Mouse (Mus musculus) C2C12 (cell line): ENCODE data around the gene Plekha8. TPM values are rescaled to one million over a fixed set of nuclear protein-coding genes. Genes with fewer than 3 reads are reported as not detected.

Source experiments
- H3K27me3 ChIP-seq: one replicate; pipeline ENCODE4 v1.6.1; 2011; ENCODE audit not compliant: control insufficient read depth, insufficient read depth, insufficient read length
- H3K36me3 ChIP-seq: one replicate; pipeline ENCODE4 v1.6.1; 2011; ENCODE audit not compliant: control insufficient read depth, insufficient read depth
- H3K4me3 ChIP-seq: one replicate; pipeline ENCODE4 v1.5.1; 2011; ENCODE audit warnings: mild to moderate bottlenecking, control low read depth; ENCODE audit not compliant: poor library complexity, insufficient read depth, severe bottlenecking
- H3K79me2 ChIP-seq: one replicate; pipeline ENCODE4 v1.6.1; 2011; ENCODE audit not compliant: control insufficient read depth, insufficient read depth
- H3K79me3 ChIP-seq: one replicate; pipeline ENCODE4 v1.6.1; 2011; ENCODE audit warnings: low read depth, control low read depth
- H3ac ChIP-seq: one replicate; pipeline ENCODE3; 2011; ENCODE audit warnings: low read depth; ENCODE audit not compliant: control insufficient read depth, insufficient read length
- CEBPB ChIP-seq: IDR thresholded peaks from one replicate; pipeline ENCODE4 v1.6.1; 2011; ENCODE audit warnings: low read depth, mild to moderate bottlenecking, control low read depth, moderate library complexity
- CTCF ChIP-seq: IDR thresholded peaks from one replicate; pipeline ENCODE4 v1.5.1; 2011; ENCODE audit not compliant: control insufficient read depth, insufficient read depth, insufficient read length
- FOSL1 ChIP-seq: IDR thresholded peaks from one replicate; pipeline ENCODE4 v1.8.0; 2011; ENCODE audit warnings: mild to moderate bottlenecking, low read length; ENCODE audit not compliant: poor library complexity, insufficient read depth, severe bottlenecking
- MAX ChIP-seq: IDR thresholded peaks from one replicate; pipeline ENCODE4 v1.6.1; 2011; ENCODE audit warnings: mild to moderate bottlenecking, control low read depth
- MYOD1 ChIP-seq: IDR thresholded peaks from one replicate; pipeline ENCODE4 v1.6.1; 2011; ENCODE audit warnings: low read depth; ENCODE audit not compliant: control insufficient read depth, insufficient read length
- MYOG ChIP-seq: IDR thresholded peaks from one replicate; pipeline ENCODE4 v1.6.1; 2011; ENCODE audit not compliant: control insufficient read depth, insufficient read length; ENCODE audit errors: extremely low read depth
- USF1 ChIP-seq: IDR thresholded peaks from one replicate; pipeline ENCODE4 v1.6.1; 2011; ENCODE audit warnings: low read depth, mild to moderate bottlenecking, control low read depth, moderate library complexity
- long read RNA-seq, 2 experiments: library from polyadenylated mRNA; unstranded; transcript quantifications; one replicate each; pipeline ENCODE4 v2.0.0; 2019 to 2020
- polyA plus RNA-seq: library from polyadenylated mRNA; unstranded; fragments of >200 nt; fragmentation: generic; extraction: Trizol; gene quantifications from one replicate; pipeline ENCODE4 v1.2.1, GENCODE M21; 2012; ENCODE audit warnings: missing spikeins

Plekha8 gene
- polyA plus RNA-seq = 3.9 TPM
- long read RNA-seq, experiment 1, full-length matches to known transcripts = 3 of 4 reads
- long read RNA-seq, experiment 1, partial matches to known transcripts = 0 of 4 reads
- long read RNA-seq, experiment 1, other reads (novel, unspliced or antisense) = 1 of 4 reads
- long read RNA-seq, experiment 2, full-length matches to known transcripts = 5 of 13 reads
- long read RNA-seq, experiment 2, partial matches to known transcripts = 1 of 13 reads
- long read RNA-seq, experiment 2, other reads (novel, unspliced or antisense) = 7 of 13 reads

GRCm38 (mm10) chr6:54594469-54595329 lies at the start of gene Plekha8:
Gene Plekha8, plus strand, starts transcription at chr6:54595111.
- TF ChIP-seq CTCF (peak; percentile 43), USF1 (no peak), CEBPB (no peak), MAX (peak; percentile 52), FOSL1 (no peak), MYOD1 (no peak)
- H3K79me3 ChIP-seq = peaks cover 4% of the 10 kb centered on the region
- H3K36me3 ChIP-seq = no peaks in the 10 kb centered on the region
- peak within 1 kb of the TSS; percentile 59 for H3K4me3 ChIP-seq
- no peaks in the 10 kb centered on the region for H3K79me2 ChIP-seq
- no peaks in the 10 kb centered on the region for H3K27me3 ChIP-seq
- H3ac ChIP-seq = peak within 1 kb of the TSS; percentile 92

GRCm38 (mm10) chr6:54548314-54549019 lies 46.4 kb upstream of the Plekha8 start:
- Histone ChIP-seq H3K79me3 (no peaks in the 10 kb centered on the region), H3ac (no peak overlapping the region), H3K4me3 (no peak overlapping the region), H3K27me3 (no peaks in the 10 kb centered on the region), H3K79me2 (no peaks in the 10 kb centered on the region), H3K36me3 (no peaks in the 10 kb centered on the region)
- TF ChIP-seq MYOD1 (no peak), CTCF (no peak), FOSL1 (no peak), MAX (no peak), CEBPB (no peak), MYOG (no peak), USF1 (no peak)

- Histone ChIP-seq H3K27me3 (no peaks in the 10 kb centered on the region), H3K36me3 (no peaks in the 10 kb centered on the region), H3K4me3 (no peak overlapping the region), H3K79me3 (no peaks in the 10 kb centered on the region), H3ac (no peak overlapping the region), H3K79me2 (no peaks in the 10 kb centered on the region)
- TF ChIP-seq MYOD1 = no peak
These were observed 45.6 kb upstream of the Plekha8 start for GRCm38 (mm10) chr6:54549311-54549710.

GRCm38 (mm10) chr6:54550801-54551323 lies 44.0 kb upstream of the Plekha8 start:
- H3K4me3 ChIP-seq = no peak overlapping the region
- no peaks in the 10 kb centered on the region for H3K27me3 ChIP-seq
- TF ChIP-seq CEBPB = no peak
- no peak for TF ChIP-seq CTCF
- TF ChIP-seq MAX = no peak
- no peak for TF ChIP-seq USF1
- TF ChIP-seq MYOD1 = no peak
- no peak for TF ChIP-seq MYOG
- no peak for TF ChIP-seq FOSL1
- H3ac ChIP-seq = no peak overlapping the region
- H3K79me3 ChIP-seq = no peaks in the 10 kb centered on the region
- no peaks in the 10 kb centered on the region for H3K36me3 ChIP-seq
- no peaks in the 10 kb centered on the region for H3K79me2 ChIP-seq

- H3K27me3 ChIP-seq = no peaks in the 10 kb centered on the region
- no peaks in the 10 kb centered on the region for H3K79me2 ChIP-seq
- H3K79me3 ChIP-seq = no peaks in the 10 kb centered on the region
- TF ChIP-seq MYOG = no peak
- TF ChIP-seq CEBPB = no peak
- no peak for TF ChIP-seq MYOD1
- no peak for TF ChIP-seq MAX
- H3K4me3 ChIP-seq = no peak overlapping the region
- no peaks in the 10 kb centered on the region for H3K36me3 ChIP-seq
- no peak overlapping the region for H3ac ChIP-seq
These were observed 42.0 kb upstream of the Plekha8 start for GRCm38 (mm10) chr6:54552721-54553413.
